Mouse (Mus musculus) CH12.LX (cell line): ENCODE measurements at regions not wholly inside any gene's neighbourhood (a gene's known extent, or its start where the extent isn't known, plus 50 kb on each side); places are given as distances from the start of the nearest gene placed in this dataset.

Experiments used
- DNase-seq: peaks from one replicate; pipeline ENCODE4 v3.0.0-alpha.2; 2013; ENCODE audit errors: extremely low read depth
- H3K27ac ChIP-seq: 2 replicates; pipeline ENCODE4 v1.5.1; 2012; ENCODE audit warnings: low read depth, mild to moderate bottlenecking, control low read depth, moderate library complexity; ENCODE audit not compliant: insufficient read depth
- H3K27me3 ChIP-seq: replicated peaks from 2 replicates; pipeline ENCODE3; 2012; ENCODE audit warnings: inconsistent platforms
- H3K36me3 ChIP-seq, 2 experiments: replicated peaks in 1 of 2; 2 replicates each; pipeline versions ENCODE3 to v1.6.1; 2012; ENCODE audit warnings: inconsistent platforms in 1 of 2, low read length in 1 of 2, mild to moderate bottlenecking in 1 of 2, mixed read lengths in 1 of 2, moderate library complexity in 1 of 2; ENCODE audit not compliant: control insufficient read depth in 1 of 2, insufficient read depth in 1 of 2
- H3K4me1 ChIP-seq, 2 experiments: 2 replicates each; pipeline ENCODE4 v1.6.1; 2012; ENCODE audit warnings: inconsistent platforms in 1 of 2, moderate library complexity in 1 of 2; ENCODE audit not compliant: insufficient read depth in 2 of 2, control insufficient read depth in 1 of 2
- H3K4me2 ChIP-seq: 2 replicates; pipeline ENCODE4 v1.6.1; 2012; ENCODE audit warnings: low read depth, mild to moderate bottlenecking, control low read depth; ENCODE audit not compliant: poor library complexity, insufficient read depth, severe bottlenecking
- H3K4me3 ChIP-seq, 3 experiments: fragments of 150-350 bp in 1 of 3; sonication (generic) in 1 of 3; replicated peaks in 1 of 3; 2 replicates each; pipeline versions ENCODE3 to v1.5.1; 2011 to 2012; ENCODE audit warnings: low read depth in 2 of 3, low read length in 2 of 3, mild to moderate bottlenecking in 2 of 3, moderate library complexity in 2 of 3, control low read depth in 1 of 3, improper control_type of control experiment in 1 of 3, inconsistent platforms in 1 of 3, mixed read lengths in 1 of 3; ENCODE audit not compliant: poor library complexity in 1 of 3
- H3K79me2 ChIP-seq: replicated peaks from 2 replicates; pipeline ENCODE4 v1.6.1; 2012; ENCODE audit warnings: mild to moderate bottlenecking, moderate library complexity; ENCODE audit not compliant: control insufficient read depth, poor library complexity, insufficient read depth, severe bottlenecking; ENCODE audit errors: extremely low read depth
- H3K9ac ChIP-seq: 2 replicates; pipeline ENCODE4 v1.6.1; 2012; ENCODE audit warnings: low read depth, mild to moderate bottlenecking, control low read depth, moderate library complexity; ENCODE audit not compliant: insufficient read depth
- H3K9me3 ChIP-seq: replicated peaks from 2 replicates; pipeline ENCODE3; 2012; ENCODE audit warnings: low read length, inconsistent platforms, mixed read lengths
- CHD1 ChIP-seq: IDR thresholded peaks from 2 replicates; pipeline ENCODE4 v1.6.1; 2012; ENCODE audit warnings: low read depth, low read length, improper control_type of control experiment, inconsistent platforms
- HCFC1 ChIP-seq: IDR thresholded peaks from 2 replicates; pipeline ENCODE4 v1.6.1; 2012; ENCODE audit warnings: low read depth, mild to moderate bottlenecking, inconsistent platforms, low read length, improper control_type of control experiment
- JUND ChIP-seq: conservative IDR thresholded peaks from 2 replicates; pipeline ENCODE4 v1.6.1; 2011; ENCODE audit warnings: low read depth, low read length, improper control_type of control experiment
- MAZ ChIP-seq: IDR thresholded peaks from 2 replicates; pipeline ENCODE4 v1.6.1; 2012; ENCODE audit warnings: low read depth, mild to moderate bottlenecking, inconsistent platforms, low read length, improper control_type of control experiment, moderate library complexity
- MXI1 ChIP-seq: IDR thresholded peaks from 2 replicates; pipeline ENCODE4 v1.6.1; 2011; ENCODE audit warnings: mild to moderate bottlenecking, low read depth, low read length, improper control_type of control experiment
- MYC ChIP-seq: IDR thresholded peaks from 2 replicates; pipeline ENCODE4 v1.6.1; 2011; ENCODE audit warnings: low read depth, mild to moderate bottlenecking, improper control_type of control experiment, low read length
- NELFE ChIP-seq: IDR thresholded peaks from 2 replicates; pipeline ENCODE4 v1.6.1; 2011; ENCODE audit warnings: low read depth, low read length, improper control_type of control experiment
- NRF1 ChIP-seq: IDR thresholded peaks from 2 replicates; pipeline ENCODE4 v1.6.1; 2014; ENCODE audit warnings: low read depth, mild to moderate bottlenecking, inconsistent platforms, low read length, improper control_type of control experiment, moderate library complexity
- POLR2A ChIP-seq: IDR thresholded peaks from 2 replicates; pipeline ENCODE4 v1.6.1; 2011; ENCODE audit warnings: low read depth, mild to moderate bottlenecking, improper control_type of control experiment, low read length
- POLR2AphosphoS2 ChIP-seq: IDR thresholded peaks from 2 replicates; pipeline ENCODE4 v1.6.1; 2011; ENCODE audit warnings: low read depth, low read length, improper control_type of control experiment
- RAD21 ChIP-seq: IDR thresholded peaks from 2 replicates; pipeline ENCODE4 v1.6.1; 2011; ENCODE audit warnings: low read depth, mild to moderate bottlenecking, low read length, improper control_type of control experiment, moderate library complexity
- RCOR1 ChIP-seq: conservative IDR thresholded peaks from 2 replicates; pipeline ENCODE4 v1.6.1; 2012; ENCODE audit warnings: low read depth, mild to moderate bottlenecking, inconsistent platforms, low read length, improper control_type of control experiment
- TBP ChIP-seq: conservative IDR thresholded peaks from 2 replicates; pipeline ENCODE4 v1.6.1; 2011; ENCODE audit warnings: low read depth, low read length, improper control_type of control experiment
- UBTF ChIP-seq: IDR thresholded peaks from 2 replicates; pipeline ENCODE4 v1.6.1; 2012; ENCODE audit warnings: low read depth, mild to moderate bottlenecking, inconsistent platforms, low read length, improper control_type of control experiment, moderate library complexity
- USF2 ChIP-seq: conservative IDR thresholded peaks from 2 replicates; pipeline ENCODE4 v1.6.1; 2011; ENCODE audit warnings: low read depth, low read length, improper control_type of control experiment
- ZC3H11A ChIP-seq: IDR thresholded peaks from 2 replicates; pipeline ENCODE4 v1.6.1; 2012; ENCODE audit warnings: low read depth, mild to moderate bottlenecking, inconsistent platforms, low read length, improper control_type of control experiment
- ZKSCAN1 ChIP-seq: IDR thresholded peaks from 2 replicates; pipeline ENCODE4 v1.6.1; 2012; ENCODE audit warnings: low read depth, inconsistent platforms, low read length, improper control_type of control experiment, borderline replicate concordance
- dilution Hi-C: fragments of 300-500 bp; cut with MboI; formaldehyde crosslinking; loops from 2 replicates; pipeline ENCODE4 v1.14.3; 2020; ENCODE audit warnings: low sequenced_read_pairs; ENCODE audit not compliant: extremely low pct_unique_long_range_greater_than_20kb, extremely low pct_ligation_motif_present
- in situ Hi-C: fragments of 300-500 bp; cut with MboI; formaldehyde crosslinking; loops from 3 replicates; pipeline ENCODE4 v1.14.3; 2019; ENCODE audit warnings: low sequenced_read_pairs, low pct_ligation_motif_present, low pct_unique_long_range_greater_than_20kb, mixed read lengths

DNA sequence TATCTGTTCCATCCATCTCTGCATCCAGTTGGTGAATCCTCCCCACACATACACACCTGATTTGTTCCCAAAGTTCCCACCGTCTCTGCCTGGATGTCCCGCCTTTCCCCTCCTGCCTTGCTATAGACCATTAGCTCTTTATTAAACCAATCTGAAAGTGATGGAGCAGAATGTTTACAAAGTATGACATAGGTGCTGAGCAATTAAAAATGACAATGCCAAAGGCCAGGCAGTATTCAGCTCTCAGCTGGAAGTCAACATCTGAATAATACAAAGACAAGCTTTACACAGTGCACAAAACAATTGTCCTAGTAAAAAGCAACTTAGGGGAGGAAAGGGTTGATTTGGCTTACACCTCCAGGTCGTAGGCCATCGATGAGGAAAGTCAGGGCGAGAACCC lies 136.8 kb upstream of the Kit start:
- H3K4me2 ChIP-seq = no peak overlapping the region
- no peak for DNase-seq
- peaks cover 2% of the 10 kb centered on the region for H3K9me3 ChIP-seq
- peaks cover 0 to 10% of the 10 kb centered on the region in 2 experiments; a peak in 2 of 4 replicates for H3K4me1 ChIP-seq
- no peak overlapping the region for H3K27ac ChIP-seq
- no peak overlapping the region for H3K4me3 ChIP-seq
- TF ChIP-seq RCOR1 (no peak), MAZ (no peak), UBTF (no peak), MXI1 (no peak), TBP (no peak), ZC3H11A (no peak), JUND (no peak), ZKSCAN1 (no peak), MYC (no peak), POLR2A (no peak)
- in situ Hi-C loops (no loop called here), dilution Hi-C loops (no loop called here)
- no peaks in the 10 kb centered on the region for H3K36me3 ChIP-seq
- H3K27me3 ChIP-seq = no peaks in the 10 kb centered on the region
- H3K79me2 ChIP-seq = no peaks in the 10 kb centered on the region
- no peak overlapping the region for H3K9ac ChIP-seq

DNA sequence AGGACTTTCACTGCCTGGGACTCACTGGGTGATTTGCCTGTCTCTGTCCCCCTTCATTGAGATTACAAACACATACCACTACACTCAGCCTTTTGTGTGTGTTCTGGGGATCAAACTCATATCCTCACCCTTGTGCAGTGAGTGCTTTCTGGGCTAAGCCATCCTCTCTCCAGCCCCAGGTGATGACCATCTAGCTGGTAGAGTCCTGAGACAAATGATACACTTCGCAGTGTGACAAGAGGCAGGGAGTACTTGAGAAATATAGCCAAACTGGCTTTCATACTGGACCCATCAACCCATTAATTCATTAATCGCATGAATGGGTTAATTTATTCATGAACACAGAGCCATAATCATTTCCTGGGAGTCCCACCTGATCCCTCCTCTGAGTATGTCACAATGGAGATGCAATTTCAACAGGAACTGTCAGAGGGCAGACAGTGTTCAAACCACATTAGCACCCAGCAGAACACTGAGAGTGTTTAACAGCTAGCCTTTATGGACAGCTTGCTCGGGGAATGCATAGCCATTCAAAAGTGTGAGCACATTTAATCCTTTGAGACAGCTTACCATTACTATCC lies 130.6 kb upstream of the Kit start:
- H3K9ac ChIP-seq = no peak overlapping the region
- no peak for TF ChIP-seq RAD21
- no peak for TF ChIP-seq USF2
- TF ChIP-seq POLR2AphosphoS2 = no peak
- no peak for TF ChIP-seq HCFC1
- TF ChIP-seq TBP = no peak
- no peak for TF ChIP-seq JUND
- TF ChIP-seq CHD1 = no peak
- TF ChIP-seq NELFE = no peak
- TF ChIP-seq NRF1 = no peak
- DNase-seq = no peak
- peaks cover 2% of the 10 kb centered on the region for H3K9me3 ChIP-seq
- no peak overlapping the region for H3K4me2 ChIP-seq
- no peaks in the 10 kb centered on the region for H3K79me2 ChIP-seq
- H3K4me3 ChIP-seq = no peak overlapping the region
- H3K4me1 ChIP-seq = peaks cover 0 to 18% of the 10 kb centered on the region in 2 experiments; a peak in 2 of 4 replicates
- H3K27me3 ChIP-seq = no peaks in the 10 kb centered on the region
- no peak overlapping the region for H3K27ac ChIP-seq
- no peaks in the 10 kb centered on the region for H3K36me3 ChIP-seq
- dilution Hi-C loops = no loop called here
- in situ Hi-C loops = no loop called here
